Mouse (Mus musculus) forebrain, postnatal 0 days (tissue): Measurements from ENCODE around the gene Tmem132b. TPM values are rescaled to one million over a fixed set of nuclear protein-coding genes. Genes with fewer than 3 reads are reported as not detected.

ENCODE experiments used
- ATAC-seq: fragments of 200-750 bp; cut with Nextera tagmentation; 2 replicates; pipeline ENCODE4 v1.8.0; 2017; ENCODE audit warnings: mild to moderate bottlenecking, moderate library complexity
- DNase-seq: peaks from one replicate; pipeline ENCODE4 v3.0.0-alpha.2; 2015
- H3K27ac ChIP-seq: fragments of 300-500 bp; sonication (generic); 2 replicates; pipeline ENCODE4 v1.5.1; 2014; ENCODE audit warnings: low read depth, mild to moderate bottlenecking, antibody characterized with exemption, low read length, moderate library complexity, mixed read lengths
- H3K27me3 ChIP-seq: fragments of 300-500 bp; sonication (generic); 2 replicates; pipeline ENCODE4 v1.6.1; 2014; ENCODE audit warnings: mild to moderate bottlenecking, low read length, mixed read lengths; ENCODE audit not compliant: insufficient read depth
- H3K36me3 ChIP-seq: fragments of 300-500 bp; sonication (generic); 2 replicates; pipeline ENCODE4 v1.6.1; 2014; ENCODE audit warnings: mild to moderate bottlenecking, moderate library complexity; ENCODE audit not compliant: insufficient read depth
- H3K4me1 ChIP-seq: fragments of 300-500 bp; sonication (generic); 2 replicates; pipeline ENCODE4 v1.6.1; 2014; ENCODE audit warnings: antibody characterized with exemption; ENCODE audit not compliant: insufficient read depth
- H3K4me2 ChIP-seq: fragments of 300-500 bp; sonication (generic); 2 replicates; pipeline ENCODE4 v1.6.1; 2014; ENCODE audit warnings: low read depth, mild to moderate bottlenecking, moderate library complexity
- H3K4me3 ChIP-seq: fragments of 300-500 bp; sonication (generic); 2 replicates; pipeline ENCODE4 v1.5.1; 2014; ENCODE audit warnings: low read depth, low read length, mixed read lengths
- H3K9ac ChIP-seq: fragments of 300-500 bp; sonication (generic); 2 replicates; pipeline ENCODE4 v1.6.1; 2014; ENCODE audit warnings: mild to moderate bottlenecking
- H3K9me3 ChIP-seq: fragments of 300-500 bp; sonication (generic); 2 replicates; pipeline ENCODE4 v1.6.1; 2016; ENCODE audit warnings: low read length
- CTCF ChIP-seq: sonication (generic); IDR thresholded peaks from 2 replicates; pipeline ENCODE4 v1.5.1; 2016; ENCODE audit warnings: antibody characterized with exemption, control low read depth, low read depth
- WGBS: fragments of 180-500 bp; shearing (Covaris S2); extraction: QIAGEN DNeasy Blood & Tissue Kit; methylation state at CpG from one replicate; pipeline ENCODE4 v1.1.7; 2014; 5-methylcytosine and 5-hydroxymethylcytosine counted together
- polyA plus RNA-seq: library from polyadenylated mRNA; unstranded; fragments of >200 nt; fragmentation: Nextera tagmentation; extraction: Ambion mirVana; gene quantifications from 2 replicates; pipeline ENCODE4 v1.2.1, GENCODE M21; 2015
- total RNA-seq: library from RNA; depleted of rRNA; stranded (reverse); fragments of >200 nt; gene quantifications from 2 replicates; pipeline ENCODE4 v1.2.3, GENCODE M21; 2014

The Tmem132b gene
- total and polyA plus RNA-seq, 2 experiments from 2014 or later, result 7.8 to 48.9 TPM

DNA sequence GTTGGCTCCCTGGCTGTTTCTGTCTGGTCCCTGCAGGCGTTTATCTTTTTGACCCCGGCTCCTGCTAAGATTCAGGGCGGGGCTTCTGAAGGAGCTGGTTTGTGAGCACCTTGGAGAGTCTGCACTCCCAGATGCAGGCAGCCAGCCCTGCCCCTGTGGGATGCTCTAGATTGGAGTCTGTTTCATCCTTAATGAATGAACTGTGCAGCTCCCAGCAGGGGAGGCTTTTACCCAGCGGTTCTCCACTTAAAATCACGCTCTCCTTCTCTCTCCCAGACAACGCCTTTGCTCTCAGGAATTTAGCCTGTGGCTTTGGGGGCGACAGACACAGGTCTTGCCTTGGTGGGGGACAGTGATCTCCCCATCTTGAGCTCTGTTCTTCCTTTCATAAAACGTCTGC lies 43.3 kb downstream of the Tmem132b start:
- no peaks in the 10 kb centered on the region for H3K9me3 ChIP-seq
- WGBS, result 8% methylated on average over 8 of the region's 8 CpGs
- H3K36me3 ChIP-seq, result no peaks in the 10 kb centered on the region; the same call in 1 of the 2 replicates
- H3K4me1 ChIP-seq, result peaks cover 4% of the 10 kb centered on the region; the same call in 1 of the 2 replicates
- ATAC-seq, result no peak
- TF ChIP-seq CTCF, result no peak
- no peaks in the 10 kb centered on the region for H3K27me3 ChIP-seq
- no peak overlapping the region for H3K27ac ChIP-seq
- no peak overlapping the region for H3K4me2 ChIP-seq
- no peak overlapping the region for H3K9ac ChIP-seq
- peak; percentile 14 for DNase-seq
- no peak overlapping the region for H3K4me3 ChIP-seq

DNA sequence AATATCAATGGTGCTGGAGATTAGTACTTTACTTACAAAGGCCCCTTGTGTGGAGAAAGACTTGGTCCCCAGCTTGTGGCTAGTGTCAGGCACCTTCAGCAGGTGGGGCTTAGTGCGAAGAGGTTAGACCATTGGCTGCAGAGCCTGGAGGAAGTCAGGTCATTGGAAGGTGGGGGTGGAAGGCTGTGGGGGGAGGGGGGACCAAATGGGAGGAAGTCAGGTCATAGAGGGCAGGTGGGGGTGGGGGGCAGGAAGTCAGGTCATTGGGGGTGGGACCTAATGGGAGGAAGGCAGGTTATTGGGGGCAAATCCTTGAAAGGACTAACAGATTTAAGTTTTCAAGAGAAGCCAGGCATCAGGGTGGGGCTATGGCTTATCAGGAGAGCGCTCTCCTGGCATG lies 44.3 kb downstream of the Tmem132b start:
- Histone ChIP-seq H3K4me1 (peaks cover 4% of the 10 kb centered on the region; the same call in 1 of the 2 replicates), H3K9ac (no peak overlapping the region), H3K27ac (no peak overlapping the region), H3K9me3 (no peaks in the 10 kb centered on the region), H3K27me3 (no peaks in the 10 kb centered on the region), H3K4me2 (no peak overlapping the region), H3K4me3 (no peak overlapping the region), H3K36me3 (no peaks in the 10 kb centered on the region; the same call in 1 of the 2 replicates)
- WGBS, result 80% methylated on average over 2 of the region's 2 CpGs
- no peak for TF ChIP-seq CTCF
- DNase-seq (no peak), ATAC-seq (no peak)

DNA sequence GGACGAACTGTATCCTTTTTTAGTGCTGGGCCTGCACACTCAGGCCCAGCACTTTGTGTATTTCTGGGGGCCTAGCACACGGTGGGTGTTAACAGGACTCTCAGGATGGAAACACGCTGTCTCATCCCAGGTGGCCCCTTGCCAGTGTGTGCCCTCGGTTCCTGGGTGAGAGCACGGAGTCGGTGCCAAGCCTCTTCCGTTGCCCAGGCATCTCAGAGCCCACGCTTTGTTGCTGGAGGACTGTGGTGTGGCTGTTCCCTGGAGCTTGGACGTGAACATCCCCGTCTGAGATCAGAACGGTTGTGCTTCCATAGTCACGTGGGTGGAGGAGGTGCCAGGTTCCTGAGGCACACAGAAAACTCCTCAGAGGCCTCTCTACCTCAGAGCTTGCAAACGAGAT lies 47.1 kb downstream of the Tmem132b start:
- H3K27ac ChIP-seq, result 0 out of 2 replicates have a peak overlapping the region, but pooled peaks have one; percentile 0
- no peaks in the 10 kb centered on the region for H3K36me3 ChIP-seq
- no peak overlapping the region for H3K4me2 ChIP-seq
- H3K9ac ChIP-seq, result no peak overlapping the region
- no peak for TF ChIP-seq CTCF
- H3K9me3 ChIP-seq, result no peaks in the 10 kb centered on the region
- H3K4me3 ChIP-seq, result no peak overlapping the region
- peaks cover 4% of the 10 kb centered on the region; the same call in 1 of the 2 replicates for H3K4me1 ChIP-seq
- no peaks in the 10 kb centered on the region for H3K27me3 ChIP-seq
- peak; percentile 58 for ATAC-seq
- peak; percentile 60 for DNase-seq
- WGBS, result 58% methylated on average over 13 of the region's 13 CpGs

DNA sequence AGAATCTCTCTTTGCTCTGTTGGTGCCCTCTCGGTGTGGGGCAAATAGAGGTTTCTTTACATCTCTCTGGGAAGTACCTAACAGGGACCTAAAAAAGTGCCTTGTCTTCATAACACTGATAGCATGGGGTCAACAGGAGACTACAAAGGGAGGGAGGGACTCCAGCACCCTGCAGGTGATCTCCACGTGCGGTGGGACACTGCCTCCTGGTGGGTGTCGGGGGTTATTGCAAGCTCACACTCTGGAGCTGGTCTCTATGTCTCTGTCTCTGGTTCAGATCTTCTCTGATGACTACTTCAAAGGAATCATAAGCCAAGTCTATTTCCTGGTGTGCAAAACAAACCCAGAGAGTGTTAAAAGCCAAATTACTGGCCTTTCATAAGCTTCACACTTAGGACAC lies 47.6 kb downstream of the Tmem132b start:
- Histone ChIP-seq H3K36me3 (no peaks in the 10 kb centered on the region), H3K27me3 (no peaks in the 10 kb centered on the region), H3K4me3 (no peak overlapping the region), H3K4me1 (peaks cover 7% of the 10 kb centered on the region; the same call in 1 of the 2 replicates), H3K27ac (no peak overlapping the region), H3K9me3 (no peaks in the 10 kb centered on the region), H3K9ac (no peak overlapping the region), H3K4me2 (no peak overlapping the region)
- no peak for ATAC-seq
- no peak for DNase-seq
- whole genome bisulfite sequencing, result 60% methylated on average over 4 of the region's 4 CpGs
- TF ChIP-seq CTCF, result peak; percentile 53

DNA sequence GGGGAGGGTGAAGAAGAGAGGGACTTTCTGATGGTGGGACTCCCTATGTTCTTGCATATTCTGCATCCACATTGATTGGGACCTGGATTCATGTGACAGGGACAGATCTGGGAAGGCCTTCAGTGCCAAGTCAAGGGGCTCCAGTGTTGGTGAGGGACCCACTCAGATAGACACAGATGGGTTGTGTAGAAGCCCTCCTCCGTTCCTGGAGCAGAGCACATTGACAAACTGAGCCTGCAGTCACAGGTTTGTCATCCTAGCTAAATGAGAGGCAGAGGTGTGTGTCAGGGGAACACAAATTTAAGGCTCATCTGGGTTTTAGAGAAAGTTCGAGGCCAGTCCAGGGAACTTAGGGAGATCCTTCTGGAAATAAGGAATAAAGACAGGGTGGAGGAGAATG lies 51.7 kb downstream of the Tmem132b start:
- H3K9ac ChIP-seq, result no peak overlapping the region
- H3K27ac ChIP-seq, result no peak overlapping the region
- H3K36me3 ChIP-seq, result no peaks in the 10 kb centered on the region
- TF ChIP-seq CTCF, result no peak
- no peak overlapping the region for H3K4me3 ChIP-seq
- H3K27me3 ChIP-seq, result no peaks in the 10 kb centered on the region
- H3K9me3 ChIP-seq, result no peaks in the 10 kb centered on the region
- ATAC-seq, result no peak
- no peak overlapping the region for H3K4me2 ChIP-seq
- WGBS, result 90% methylated on average over 2 of the region's 2 CpGs
- 0 out of 2 replicates have a peak, but pooled peaks cover 4% of the 10 kb centered on the region for H3K4me1 ChIP-seq
- no peak for DNase-seq

DNA sequence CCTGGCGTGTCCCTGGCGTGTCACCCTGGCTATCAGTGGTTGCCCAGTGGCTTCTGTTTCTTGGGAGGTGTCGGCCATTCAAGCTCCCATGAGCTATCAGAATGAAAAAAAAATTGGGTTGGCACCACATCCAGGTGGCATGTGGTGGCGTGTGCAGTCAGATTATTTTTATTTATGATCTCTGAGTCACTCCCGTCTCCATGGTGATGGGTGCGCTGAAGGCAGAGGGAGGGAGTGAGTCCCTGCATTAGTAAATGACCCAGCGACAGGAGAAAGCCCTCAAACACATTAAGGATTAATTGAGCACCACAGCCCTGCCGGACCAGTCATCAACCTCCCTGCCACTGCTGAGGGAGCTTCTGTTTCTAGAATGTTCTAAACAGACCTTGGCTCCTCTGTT lies 52.3 kb downstream of the Tmem132b start:
- Histone ChIP-seq H3K27me3 (no peaks in the 10 kb centered on the region), H3K4me2 (no peak overlapping the region), H3K36me3 (no peaks in the 10 kb centered on the region), H3K9ac (no peak overlapping the region), H3K4me1 (peaks cover 5% of the 10 kb centered on the region; the same call in 1 of the 2 replicates), H3K27ac (no peak overlapping the region), H3K9me3 (no peaks in the 10 kb centered on the region), H3K4me3 (no peak overlapping the region)
- 58% methylated on average over 8 of the region's 8 CpGs for WGBS
- no peak for TF ChIP-seq CTCF
- DNase-seq, result peak; percentile 46
- peak; percentile 49; the same call in 1 of the 2 replicates for ATAC-seq

DNA sequence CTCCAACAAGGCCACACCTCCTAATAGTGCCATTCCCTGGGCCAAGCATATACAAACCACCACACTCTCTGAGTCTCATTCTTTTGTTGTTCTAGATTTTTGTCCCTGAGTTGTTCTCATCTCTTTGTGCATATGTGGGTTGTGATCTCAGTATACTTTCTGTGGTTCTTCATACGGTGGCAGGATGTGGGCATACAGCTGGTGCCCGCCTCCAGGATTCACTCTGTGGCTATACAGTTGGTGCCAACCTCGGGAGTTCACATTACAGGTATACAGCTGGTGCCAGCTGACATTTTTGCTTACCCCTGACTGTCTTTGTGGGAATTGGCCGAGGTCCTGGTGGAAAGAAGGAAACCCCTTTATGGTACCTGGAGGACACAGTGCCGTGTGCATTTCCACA lies 53.6 kb downstream of the Tmem132b start:
- ATAC-seq (no peak), DNase-seq (no peak)
- Histone ChIP-seq H3K4me1 (peaks cover 14% of the 10 kb centered on the region; the same call in 1 of the 2 replicates), H3K9me3 (no peaks in the 10 kb centered on the region), H3K4me2 (no peak overlapping the region), H3K27me3 (no peaks in the 10 kb centered on the region), H3K27ac (no peak overlapping the region), H3K4me3 (no peak overlapping the region), H3K36me3 (no peaks in the 10 kb centered on the region), H3K9ac (no peak overlapping the region)
- no peak for TF ChIP-seq CTCF
- WGBS, result 84% methylated on average over 5 of the region's 5 CpGs
